Mouse (Mus musculus) forebrain, embryonic 10.5 days (tissue): Measurements from ENCODE around the gene Tgds. TPM values are rescaled to one million over a fixed set of nuclear protein-coding genes. Genes with fewer than 3 reads are reported as not detected.
"Not testable (repeated sequence)": the region's sequence is repeated elsewhere in the genome, so short reads cannot be mapped to it uniquely, and the experiment has no call there.

Experiments used
- DNase-seq: peaks from one replicate; pipeline ENCODE4 v3.0.0-alpha.2; 2017; ENCODE audit warnings: low spot score; ENCODE audit errors: extremely low spot score
- H3K27ac ChIP-seq: fragments of 300-500 bp; sonication (generic); 2 replicates; pipeline ENCODE4 v1.5.1; 2016; ENCODE audit warnings: mild to moderate bottlenecking
- H3K27me3 ChIP-seq: fragments of 300-500 bp; sonication (generic); 2 replicates; pipeline ENCODE4 v1.6.1; 2016; ENCODE audit warnings: mild to moderate bottlenecking; ENCODE audit not compliant: poor library complexity, severe bottlenecking
- H3K36me3 ChIP-seq: fragments of 300-500 bp; sonication (generic); replicated peaks from 2 replicates; pipeline ENCODE4 v1.6.1; 2016; ENCODE audit warnings: mild to moderate bottlenecking, moderate library complexity
- H3K4me1 ChIP-seq: fragments of 300-500 bp; sonication (generic); 2 replicates; pipeline ENCODE4 v1.6.1; 2016
- H3K4me3 ChIP-seq: fragments of 300-500 bp; sonication (generic); 2 replicates; pipeline ENCODE4 v1.5.1; 2016; ENCODE audit warnings: mild to moderate bottlenecking, moderate library complexity
- H3K9me3 ChIP-seq: fragments of 300-500 bp; sonication (generic); 2 replicates; pipeline ENCODE4 v1.6.1; 2016; ENCODE audit warnings: mild to moderate bottlenecking, moderate library complexity
- WGBS: fragments of 180-500 bp; shearing (Covaris S2); methylation state at CpG from one replicate; pipeline ENCODE4 v1.1.7; 2016; 5-methylcytosine and 5-hydroxymethylcytosine counted together
- polyA plus RNA-seq: library from polyadenylated mRNA; unstranded; fragments of >200 nt; fragmentation: Nextera tagmentation; extraction: Ambion mirVana; gene quantifications from 2 replicates; pipeline ENCODE4 v1.2.1, GENCODE M21; 2016

The Tgds gene
- polyA plus RNA-seq, 1 experiment from 2014 or later, result 28.4 TPM

- no peak for DNase-seq
- no peak overlapping the region for H3K4me3 ChIP-seq
- H3K27me3 ChIP-seq, result no peaks in the 10 kb centered on the region
- no peaks in the 10 kb centered on the region for H3K9me3 ChIP-seq
- no peaks in the 10 kb centered on the region for H3K4me1 ChIP-seq
- H3K36me3 ChIP-seq, result peaks cover 95% of the 10 kb centered on the region
- no peak overlapping the region for H3K27ac ChIP-seq
- 93% methylated on average over 4 of the region's 4 CpGs for WGBS
These were observed 7.8 kb downstream of the Tgds start for GRCm38 (mm10) chr14:118124771-118125170.

- Histone ChIP-seq H3K9me3 (no peaks in the 10 kb centered on the region), H3K4me1 (no peaks in the 10 kb centered on the region), H3K36me3 (peaks cover 96% of the 10 kb centered on the region), H3K27me3 (no peaks in the 10 kb centered on the region), H3K4me3 (no peak overlapping the region), H3K27ac (no peak overlapping the region)
- WGBS, result 89% methylated on average over 5 of the region's 5 CpGs
- no peak for DNase-seq
These were observed 8.4 kb downstream of the Tgds start for GRCm38 (mm10) chr14:118124129-118124528.

- Histone ChIP-seq H3K9me3 (no peaks in the 10 kb centered on the region), H3K27me3 (no peaks in the 10 kb centered on the region), H3K27ac (no peak overlapping the region), H3K4me1 (peaks cover 4% of the 10 kb centered on the region; the same call in 1 of the 2 replicates), H3K4me3 (no peak overlapping the region), H3K36me3 (peaks cover 76% of the 10 kb centered on the region)
- no peak for DNase-seq
- WGBS, result 90% methylated on average over 6 of the region's 6 CpGs
These were observed 19.4 kb downstream of the Tgds start for GRCm38 (mm10) chr14:118113116-118113515.

- WGBS, result 92% methylated on average over 2 of the region's 2 CpGs
These were observed 25.1 kb downstream of the Tgds start for GRCm38 (mm10) chr14:118107479-118107878.

GRCm38 (mm10) chr14:118101227-118101990 is 31.1 kb downstream of the Tgds start:
- Histone ChIP-seq H3K27ac (no peak overlapping the region), H3K4me1 (no peaks in the 10 kb centered on the region), H3K4me3 (no peak overlapping the region), H3K36me3 (no peaks in the 10 kb centered on the region), H3K27me3 (no peaks in the 10 kb centered on the region), H3K9me3 (peaks cover 6% of the 10 kb centered on the region; the same call in 1 of the 2 replicates)
- 92% methylated on average over 14 of the region's 14 CpGs for WGBS
- DNase-seq, result no peak

More at GRCm38 (mm10) chr14:118107479-118107878, 25.1 kb downstream of the Tgds start:
- DNase-seq, H3K27ac ChIP-seq, H3K27me3 ChIP-seq, H3K4me3 ChIP-seq, H3K4me1 ChIP-seq, H3K9me3 ChIP-seq: not testable (repeated sequence)
- peaks cover 20% of the 10 kb centered on the region for H3K36me3 ChIP-seq

- Histone ChIP-seq H3K27me3 (peaks cover 7% of the 10 kb centered on the region; the same call in 1 of the 2 replicates), H3K9me3 (no peaks in the 10 kb centered on the region), H3K36me3 (no peaks in the 10 kb centered on the region), H3K27ac (no peak overlapping the region), H3K4me3 (no peak overlapping the region), H3K4me1 (peaks cover 1% of the 10 kb centered on the region)
- WGBS, result 74% methylated on average over 2 of the region's 2 CpGs
- DNase-seq, result no peak
These were observed 34.3 kb downstream of the Tgds start for GRCm38 (mm10) chr14:118098265-118098664.

- H3K4me1 ChIP-seq, result peaks cover 41% of the 10 kb centered on the region
- H3K27me3 ChIP-seq, result peaks cover 58% of the 10 kb centered on the region
- WGBS, result under 1% methylated on average over 18 of the region's 18 CpGs
- H3K4me3 ChIP-seq, result peak overlapping the region; percentile 76
- H3K36me3 ChIP-seq, result no peaks in the 10 kb centered on the region
- peak; percentile 17 for DNase-seq
- no peaks in the 10 kb centered on the region for H3K9me3 ChIP-seq
- peak overlapping the region; percentile 83 for H3K27ac ChIP-seq
These were observed 42.7 kb downstream of the Tgds start for GRCm38 (mm10) chr14:118089806-118090392.

- no peaks in the 10 kb centered on the region for H3K36me3 ChIP-seq
- peaks cover 64% of the 10 kb centered on the region for H3K27me3 ChIP-seq
- H3K27ac ChIP-seq, result peak overlapping the region; percentile 83
- no peaks in the 10 kb centered on the region for H3K9me3 ChIP-seq
- peak overlapping the region; percentile 76 for H3K4me3 ChIP-seq
- H3K4me1 ChIP-seq, result peaks cover 41% of the 10 kb centered on the region
- under 1% methylated on average over 44 of the region's 44 CpGs for WGBS
- DNase-seq, result peak; percentile 88
These were observed 43.2 kb downstream of the Tgds start for GRCm38 (mm10) chr14:118089215-118089805.

GRCm38 (mm10) chr14:118088437-118089207 is 43.9 kb downstream of the Tgds start:
- Histone ChIP-seq H3K4me1 (peaks cover 41% of the 10 kb centered on the region), H3K27ac (peak overlapping the region; percentile 83), H3K36me3 (no peaks in the 10 kb centered on the region), H3K4me3 (peak overlapping the region; percentile 76), H3K9me3 (no peaks in the 10 kb centered on the region), H3K27me3 (peaks cover 67% of the 10 kb centered on the region)
- 12% methylated on average over 22 of the region's 22 CpGs for WGBS
- DNase-seq, result no peak

- Histone ChIP-seq H3K4me1 (peaks cover 37% of the 10 kb centered on the region), H3K27ac (no peak overlapping the region), H3K9me3 (no peaks in the 10 kb centered on the region), H3K36me3 (no peaks in the 10 kb centered on the region), H3K4me3 (no peak overlapping the region), H3K27me3 (peaks cover 74% of the 10 kb centered on the region)
- WGBS, result 61% methylated on average over 5 of the region's 5 CpGs
- no peak for DNase-seq
These were observed 46.1 kb downstream of the Tgds start for GRCm38 (mm10) chr14:118086271-118087035.

- Histone ChIP-seq H3K36me3 (no peaks in the 10 kb centered on the region), H3K9me3 (no peaks in the 10 kb centered on the region), H3K27me3 (peaks cover 81% of the 10 kb centered on the region), H3K4me3 (no peak overlapping the region), H3K27ac (no peak overlapping the region), H3K4me1 (peaks cover 38% of the 10 kb centered on the region)
- WGBS, result 87% methylated on average over 6 of the region's 6 CpGs
- DNase-seq, result no peak
These were observed 48.7 kb downstream of the Tgds start for GRCm38 (mm10) chr14:118083851-118084250.

GRCm38 (mm10) chr14:118080606-118081005 is 51.9 kb downstream of the Tgds start:
- H3K27ac ChIP-seq, result no peak overlapping the region
- DNase-seq, result no peak
- no peak overlapping the region for H3K4me3 ChIP-seq
- H3K4me1 ChIP-seq, result peaks cover 16% of the 10 kb centered on the region
- peaks cover 81% of the 10 kb centered on the region for H3K27me3 ChIP-seq
- H3K9me3 ChIP-seq, result no peaks in the 10 kb centered on the region
- H3K36me3 ChIP-seq, result no peaks in the 10 kb centered on the region
- 49% methylated on average over 11 of the region's 11 CpGs for WGBS
